Mouse (Mus musculus): ENCODE measurements around the gene Tiam2. TPM values are rescaled to one million over a fixed set of nuclear protein-coding genes. Genes with fewer than 3 reads are reported as not detected.

Tiam2 gene
- polyA plus RNA-seq, 1 experiment from 2014 or later: 13.8 TPM

DNA sequence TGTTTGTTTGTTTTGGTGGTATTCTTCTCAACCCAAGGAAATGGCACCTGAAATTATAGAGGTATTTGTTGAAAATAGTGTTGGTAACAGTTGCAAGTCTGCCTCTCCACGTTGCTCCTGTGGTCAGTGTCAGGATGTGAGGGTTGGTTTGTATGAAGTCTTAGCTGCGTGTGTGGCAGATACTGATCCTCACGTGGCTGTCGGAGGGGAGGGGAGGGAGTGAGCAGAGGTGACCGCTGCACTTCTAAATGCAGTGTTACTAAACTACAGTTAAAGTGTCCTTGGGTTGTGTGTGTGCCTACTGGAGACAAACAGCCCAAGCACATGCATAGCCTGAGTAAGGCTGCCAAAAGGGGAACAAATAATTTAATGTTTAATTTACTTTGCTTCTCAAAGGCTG, 164.7 kb downstream of the Tiam2 start:
- no peak for TF ChIP-seq CTCF (IDR thresholded peaks at IDR 0.05)
- no peak for DNase-seq (ENCODE audit: low read depth, low spot score)
- no peaks in the 10 kb centered on the region for H3K27me3 ChIP-seq
- ChIA-PET POLR2A (no interaction called here), CTCF (interaction anchor here (2.2 kb wide), 1 partner anchor 19 kb away, joined by 11 read pairs; no protein-coding TSS in a partner anchor)
- ATAC-seq: no peak
- in situ Hi-C loops (cut with MboI; ENCODE audit: low pct_unique_long_range_greater_than_20kb): no loop called here

GRCm38 (mm10) chr17:3491667-3492066, 165.3 kb downstream of the Tiam2 start:
- in situ Hi-C loops (cut with MboI; ENCODE audit: low pct_unique_long_range_greater_than_20kb): no loop called here
- no peak for TF ChIP-seq CTCF (IDR thresholded peaks at IDR 0.05)
- ChIA-PET CTCF (no interaction called here), POLR2A (no interaction called here)
- ATAC-seq (no peak), DNase-seq (ENCODE audit: low read depth, low spot score) (no peak)
- H3K27me3 ChIP-seq: no peaks in the 10 kb centered on the region

GRCm38 (mm10) chr17:3495576-3495975, 169.2 kb downstream of the Tiam2 start:
- in situ Hi-C loops (cut with MboI; ENCODE audit: low pct_unique_long_range_greater_than_20kb): no loop called here
- TF ChIP-seq CTCF (IDR thresholded peaks at IDR 0.05): no peak
- DNase-seq (ENCODE audit: low read depth, low spot score) (no peak), ATAC-seq (no peak)
- ChIA-PET CTCF (interaction anchor here (1.1 to 2.0 kb wide), 4 partner anchors 9 to 47 kb away, joined by 4 to 9 read pairs (median 4); no protein-coding TSS in a partner anchor), POLR2A (no interaction called here)
- H3K27me3 ChIP-seq: no peaks in the 10 kb centered on the region

DNA sequence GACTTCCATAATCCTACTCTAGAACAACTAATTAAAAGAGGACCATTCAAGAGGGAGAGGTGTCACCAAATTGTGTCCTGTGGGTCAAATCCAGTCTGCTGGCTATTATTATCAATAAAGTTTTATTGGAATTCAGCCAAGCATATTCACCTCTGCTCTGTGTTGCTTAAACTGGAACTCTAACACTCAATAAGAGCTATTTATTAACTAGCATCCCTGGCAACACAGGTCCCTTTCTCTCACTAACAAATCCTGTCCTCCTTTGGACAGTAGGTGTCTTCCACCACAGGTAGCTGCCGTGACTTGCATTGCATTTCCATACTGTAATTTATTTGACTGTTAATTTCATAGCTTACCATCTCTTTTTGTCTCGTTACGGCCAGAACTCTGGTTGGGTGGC, 169.7 kb downstream of the Tiam2 start:
- ChIA-PET POLR2A (no interaction called here), CTCF (interaction anchor here (1.1 to 2.0 kb wide), 4 partner anchors 10 to 48 kb away, joined by 4 to 9 read pairs (median 4); no protein-coding TSS in a partner anchor)
- TF ChIP-seq CTCF (IDR thresholded peaks at IDR 0.05): no peak
- H3K27me3 ChIP-seq: no peaks in the 10 kb centered on the region
- no peak for ATAC-seq
- no peak for DNase-seq (ENCODE audit: low read depth, low spot score)
- in situ Hi-C loops (cut with MboI; ENCODE audit: low pct_unique_long_range_greater_than_20kb): no loop called here

DNA sequence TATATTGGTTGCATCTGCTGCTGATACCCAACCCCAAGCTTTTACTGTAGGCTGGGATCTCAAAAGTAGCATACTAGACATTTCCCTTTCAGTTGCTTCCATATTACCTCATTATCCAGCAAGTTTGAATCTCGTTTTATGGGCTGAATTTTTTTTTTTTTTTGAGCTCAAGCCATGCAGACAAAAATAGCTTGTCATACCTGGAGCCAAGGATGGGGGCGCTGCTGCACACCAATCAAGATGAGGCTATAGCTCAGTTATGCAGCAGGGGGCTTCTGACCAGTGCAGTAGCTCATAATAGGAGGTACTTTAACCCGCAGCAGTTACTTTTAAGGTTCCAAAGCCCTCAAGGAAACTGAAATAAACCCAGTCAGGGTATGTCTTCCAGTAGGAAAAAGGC, 171.7 kb downstream of the Tiam2 start:
- TF ChIP-seq CTCF (IDR thresholded peaks at IDR 0.05): peak; percentile 68
- no peak for DNase-seq (ENCODE audit: low read depth, low spot score)
- in situ Hi-C loops (cut with MboI; ENCODE audit: low pct_unique_long_range_greater_than_20kb): no loop called here
- no peak for ATAC-seq
- ChIA-PET POLR2A (interaction anchor here (0.7 to 1.1 kb wide), 2 partner anchors 11 to 28 kb away, joined by 4 read pairs; no protein-coding TSS in a partner anchor), CTCF (interaction anchor here (0.6 to 1.6 kb wide), 9 partner anchors 9 to 58 kb away, joined by 3 to 7 read pairs (median 3); no protein-coding TSS in a partner anchor)
- H3K27me3 ChIP-seq: no peaks in the 10 kb centered on the region

DNA sequence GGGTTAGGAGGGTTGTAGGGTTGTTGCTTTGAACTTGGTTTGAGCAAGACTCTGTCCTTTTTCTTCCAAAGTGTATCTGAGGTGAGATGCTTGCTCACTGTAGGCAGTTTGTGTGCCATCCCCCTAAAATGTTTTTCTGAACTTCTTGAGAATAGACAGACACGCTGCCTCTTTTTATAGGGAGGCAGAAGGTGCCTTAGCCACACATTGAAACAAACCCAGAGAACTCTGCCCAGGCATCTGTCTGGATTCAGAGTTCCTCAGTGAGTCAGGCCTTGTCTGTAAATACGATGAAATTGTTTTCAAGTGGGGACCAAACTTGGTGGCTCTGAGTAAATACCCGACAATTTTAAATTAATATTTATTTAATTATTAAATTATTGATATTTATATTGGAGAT, 172.2 kb downstream of the Tiam2 start:
- CTCF ChIA-PET: interaction anchor here (0.8 to 1.6 kb wide), 7 partner anchors 9 to 59 kb away, joined by 3 to 7 read pairs (median 3); no protein-coding TSS in a partner anchor
- DNase-seq (ENCODE audit: low read depth, low spot score) (no peak), ATAC-seq (no peak)
- H3K27me3 ChIP-seq: no peaks in the 10 kb centered on the region
- in situ Hi-C loops (cut with MboI; ENCODE audit: low pct_unique_long_range_greater_than_20kb): no loop called here
- POLR2A ChIA-PET: interaction anchor here (1.1 kb wide), 1 partner anchor 10 kb away, joined by 4 read pairs; no protein-coding TSS in a partner anchor
- TF ChIP-seq CTCF (IDR thresholded peaks at IDR 0.05): no peak

- TF ChIP-seq CTCF (IDR thresholded peaks at IDR 0.05): no peak
- no peaks in the 10 kb centered on the region for H3K27me3 ChIP-seq
- no peak for ATAC-seq
- in situ Hi-C loops (cut with MboI; ENCODE audit: low pct_unique_long_range_greater_than_20kb): no loop called here
- ChIA-PET POLR2A (no interaction called here), CTCF (interaction anchor here (1.2 to 2.6 kb wide), 2 partner anchors 11 to 12 kb away, joined by 3 to 19 read pairs; no protein-coding TSS in a partner anchor)
- no peak for DNase-seq (ENCODE audit: low read depth, low spot score)
Measured at GRCm38 (mm10) chr17:3499468-3499867, 173.1 kb downstream of the Tiam2 start.

DNA sequence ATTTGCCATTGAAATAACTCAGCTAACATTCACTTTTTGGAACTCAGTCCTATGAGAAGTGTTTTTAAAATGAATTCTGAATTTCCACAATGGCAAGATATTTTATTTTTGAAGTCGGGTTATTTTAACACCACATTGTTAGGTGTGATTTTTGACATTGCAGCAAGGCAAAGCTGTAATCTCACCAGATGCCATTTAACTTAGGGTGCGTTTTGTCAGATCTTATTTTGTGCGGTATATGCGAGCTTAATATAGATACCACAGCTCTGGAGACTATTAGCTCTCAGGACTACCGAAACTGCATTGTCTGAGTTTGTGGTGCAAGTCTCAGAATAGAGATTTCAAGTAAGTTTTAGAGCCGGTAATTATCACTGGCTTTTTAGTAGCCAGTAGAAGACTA, 173.7 kb downstream of the Tiam2 start:
- no peak for ATAC-seq
- ChIA-PET CTCF (interaction anchor here (1.2 to 2.6 kb wide), 2 partner anchors 10 to 13 kb away, joined by 3 to 19 read pairs; no protein-coding TSS in a partner anchor), POLR2A (no interaction called here)
- H3K27me3 ChIP-seq: no peaks in the 10 kb centered on the region
- DNase-seq (ENCODE audit: low read depth, low spot score): no peak
- in situ Hi-C loops (cut with MboI; ENCODE audit: low pct_unique_long_range_greater_than_20kb): loop anchor here (5.0 kb wide), 1 partner anchor 48 kb away; no protein-coding TSS in a partner anchor
- no peak for TF ChIP-seq CTCF (IDR thresholded peaks at IDR 0.05)

DNA sequence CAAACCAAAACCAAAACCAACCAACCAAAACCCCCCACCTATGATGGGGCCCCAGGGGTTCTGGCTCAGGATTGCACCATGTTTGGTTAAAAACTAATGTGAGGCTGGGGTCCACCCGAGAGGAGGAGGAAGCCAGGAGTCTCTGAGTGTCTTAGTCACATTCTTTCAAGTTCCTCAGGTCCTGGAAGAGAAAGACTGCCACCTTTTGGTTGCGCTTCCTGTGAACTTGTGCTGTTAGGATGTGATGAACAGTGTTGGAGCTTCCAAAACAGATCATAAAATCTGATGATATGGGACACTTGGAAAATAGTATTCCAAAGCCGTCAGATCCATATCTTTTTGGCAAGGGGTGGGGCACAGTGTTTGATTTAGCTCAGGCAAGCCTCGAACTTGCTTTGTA, 174.6 kb downstream of the Tiam2 start:
- ATAC-seq (no peak), DNase-seq (ENCODE audit: low read depth, low spot score) (no peak)
- ChIA-PET CTCF (interaction anchor here (2.6 kb wide), 1 partner anchor 9 kb away, joined by 19 read pairs; no protein-coding TSS in a partner anchor), POLR2A (no interaction called here)
- no peaks in the 10 kb centered on the region for H3K27me3 ChIP-seq
- peak; percentile 52 for TF ChIP-seq CTCF (IDR thresholded peaks at IDR 0.05)
- in situ Hi-C loops (cut with MboI; ENCODE audit: low pct_unique_long_range_greater_than_20kb): loop anchor here (5.0 kb wide), 1 partner anchor 49 kb away; no protein-coding TSS in a partner anchor

- in situ Hi-C loops (cut with MboI; ENCODE audit: low pct_unique_long_range_greater_than_20kb): no loop called here
- ChIA-PET POLR2A (no interaction called here), CTCF (no interaction called here)
- ATAC-seq (no peak), DNase-seq (ENCODE audit: low read depth, low spot score) (no peak)
- no peak for TF ChIP-seq CTCF (IDR thresholded peaks at IDR 0.05)
- no peaks in the 10 kb centered on the region for H3K27me3 ChIP-seq
Measured at GRCm38 (mm10) chr17:3505711-3506110, 179.3 kb downstream of the Tiam2 start.

DNA sequence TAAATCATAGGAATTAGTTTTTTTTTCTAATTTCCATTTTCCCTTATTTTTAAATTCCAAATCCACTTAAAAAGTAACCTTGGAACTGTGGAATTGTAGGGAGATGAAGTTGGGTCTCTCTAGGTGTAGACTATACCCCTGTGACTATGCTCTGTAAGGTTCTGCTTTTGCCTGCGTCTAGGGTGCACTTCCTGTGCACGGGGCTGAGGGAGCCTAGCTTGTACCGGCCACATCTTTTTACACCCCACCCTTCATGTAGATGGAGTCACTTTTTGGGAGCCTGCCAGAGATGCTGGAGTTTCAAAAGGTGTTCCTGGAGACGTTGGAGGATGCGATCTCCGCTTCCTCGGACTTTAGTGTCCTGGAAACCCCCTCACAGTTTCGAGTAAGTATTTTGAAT, 180.1 kb downstream of the Tiam2 start:
- no peak for TF ChIP-seq CTCF (IDR thresholded peaks at IDR 0.05)
- ATAC-seq (no peak), DNase-seq (ENCODE audit: low read depth, low spot score) (no peak)
- in situ Hi-C loops (cut with MboI; ENCODE audit: low pct_unique_long_range_greater_than_20kb): no loop called here
- ChIA-PET POLR2A (no interaction called here), CTCF (no interaction called here)
- no peaks in the 10 kb centered on the region for H3K27me3 ChIP-seq

All from Patski (cell line).